Mouse (Mus musculus) stomach, embryonic 15.5 days (tissue): ENCODE data around the gene Cers6. TPM values are rescaled to one million over a fixed set of nuclear protein-coding genes. Genes with fewer than 3 reads are reported as not detected.

Experiments used
- polyA plus RNA-seq: library from polyadenylated mRNA; unstranded; fragments of >200 nt; fragmentation: Nextera tagmentation; extraction: Ambion mirVana; gene quantifications from 2 replicates; pipeline ENCODE4 v1.2.1, GENCODE M21; 2015

Gene Cers6
- polyA plus RNA-seq, 1 experiment from 2014 or later: 25.7 TPM

Other genes with a start within 250 kb of the Cers6 start
- gene 4932414N04Rik, start 205.0 kb upstream of the Cers6 start, polyA plus RNA-seq: not detected in 2 replicates